Mouse (Mus musculus): ENCODE data around the gene Efs.

Gene Efs

DNA sequence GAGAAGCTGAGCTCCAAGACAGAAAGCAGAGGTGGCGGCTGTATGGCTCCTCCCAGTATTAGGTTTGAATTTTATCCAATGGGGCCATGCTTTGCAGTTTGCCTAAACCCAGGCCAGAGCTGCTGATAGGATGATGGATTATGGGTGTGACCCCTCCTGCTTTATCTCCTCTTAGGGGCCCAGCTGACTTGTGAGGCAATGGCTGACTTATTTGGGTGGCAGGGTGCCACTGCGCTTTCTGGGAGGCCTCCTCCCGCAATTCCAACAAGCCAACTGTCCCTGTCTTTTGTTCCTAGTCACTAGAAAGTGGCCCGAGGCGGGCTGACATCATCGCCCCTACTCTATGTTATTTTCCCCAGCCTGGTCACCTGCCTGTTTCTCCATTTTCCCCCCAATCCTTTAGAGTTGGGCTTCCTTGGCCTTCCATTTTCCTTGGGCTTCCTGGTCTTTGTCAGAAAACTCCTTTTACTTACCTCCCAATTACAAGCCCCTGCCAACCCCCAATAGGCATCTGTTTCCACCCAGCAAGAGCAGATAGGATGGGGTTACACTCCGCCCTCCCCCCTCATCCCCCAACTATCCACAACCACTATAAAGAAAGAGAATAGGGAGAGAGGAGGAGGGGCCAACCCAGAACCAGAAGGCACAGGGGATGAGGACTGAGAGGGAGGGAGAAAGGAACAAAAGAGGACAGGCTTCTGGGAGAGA is 1.1 kb downstream of the Efs start:
- DNase-seq (ENCODE audit: low spot score), result peak; percentile 47

- DNase-seq (ENCODE audit: low spot score), result no peak
Observed at GRCm38 (mm10) chr14:54920076-54920685, 5.7 kb downstream of the Efs start.

- DNase-seq (ENCODE audit: low spot score), result no peak
Observed at GRCm38 (mm10) chr14:54913343-54913742, 12.6 kb downstream of the Efs start.

DNA sequence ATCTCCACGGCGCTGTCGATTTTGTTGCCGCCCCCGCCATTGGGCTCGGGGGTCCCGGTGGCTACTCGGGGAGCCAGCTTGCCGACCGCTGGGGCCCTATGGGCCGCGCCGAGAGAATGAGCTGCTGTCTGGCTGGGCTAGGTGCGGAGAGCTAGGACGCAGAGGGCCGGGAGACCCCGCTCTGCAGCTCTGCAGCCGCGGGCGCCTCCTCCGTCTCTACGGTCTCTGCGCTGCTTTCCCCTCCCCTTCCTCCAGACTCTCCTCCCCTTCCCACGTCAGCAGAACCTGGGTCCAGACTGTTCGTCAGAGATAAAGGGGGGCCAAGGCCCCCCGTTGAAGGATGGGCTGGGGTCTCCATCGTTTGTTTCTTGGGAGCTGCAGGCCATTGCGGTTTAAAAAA is 13.0 kb downstream of the Efs start, which contains the start of gene Slc22a17:
Gene Slc22a17 (minus strand): TSS at position 247 of the 400 bp plus-strand sequence.
- peak; percentile 72 for DNase-seq (ENCODE audit: low spot score)

DNA sequence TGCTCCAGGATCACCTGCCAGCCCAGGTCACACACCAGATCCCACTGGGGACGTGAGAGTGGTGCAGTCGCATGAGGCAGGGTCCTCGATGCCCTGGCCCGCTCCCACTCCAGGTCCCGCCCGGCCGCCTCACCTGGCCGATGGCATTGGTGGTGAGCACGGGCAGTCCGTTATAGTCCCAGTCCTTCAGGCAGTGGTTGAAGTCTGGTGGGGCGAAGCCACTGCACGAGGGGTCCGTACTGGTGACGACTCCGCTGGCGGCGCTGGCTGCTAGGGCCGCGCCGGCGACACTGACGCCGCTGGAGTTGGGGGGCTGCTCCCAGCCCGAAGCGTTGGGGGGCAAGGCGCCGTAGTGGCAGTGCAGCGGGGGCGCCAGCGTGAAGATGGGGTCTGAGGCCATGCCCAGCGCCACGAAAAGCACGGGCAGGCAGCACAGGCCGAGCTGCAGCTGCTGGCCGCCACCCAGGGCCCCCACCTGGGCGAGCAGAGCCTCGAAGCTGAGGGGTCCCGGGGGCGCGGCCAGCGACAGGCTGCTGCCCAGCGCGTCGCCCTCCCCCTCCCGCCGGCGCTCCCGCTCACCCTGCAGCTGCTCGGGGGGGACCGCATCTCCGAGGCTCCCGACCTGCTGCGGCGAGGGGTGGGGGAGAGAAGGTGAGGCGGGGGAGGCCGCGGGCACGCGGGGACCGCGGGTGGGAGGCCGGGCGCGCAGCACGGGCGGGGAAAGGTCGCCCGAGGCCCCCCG is 13.6 kb downstream of the Efs start:
- DNase-seq (ENCODE audit: low spot score), result peak; percentile 41

GRCm38 (mm10) chr14:54908682-54909081 is 17.2 kb downstream of the Efs start:
- no peak for DNase-seq (ENCODE audit: low spot score)

DNA sequence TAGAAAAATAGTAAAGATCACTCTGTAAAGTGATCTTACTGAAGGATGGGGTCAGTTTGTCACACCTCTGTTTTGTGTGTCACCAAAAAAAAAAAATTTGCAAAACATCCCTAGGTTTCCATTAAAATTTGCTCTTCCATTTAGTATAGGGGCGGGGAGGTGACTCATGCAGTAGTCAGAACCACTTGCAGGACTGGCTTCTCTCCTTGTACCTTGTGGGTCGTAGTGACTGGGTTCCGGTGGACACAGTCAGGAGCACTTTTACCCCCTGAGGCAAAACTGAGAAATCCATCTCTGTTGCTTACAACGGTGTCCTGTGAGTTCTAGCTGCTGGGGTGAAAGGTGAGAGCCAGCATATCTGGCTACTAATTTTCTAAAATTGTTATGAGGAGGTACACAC is 22.3 kb downstream of the Efs start:
- DNase-seq (ENCODE audit: low spot score), result no peak

DNA sequence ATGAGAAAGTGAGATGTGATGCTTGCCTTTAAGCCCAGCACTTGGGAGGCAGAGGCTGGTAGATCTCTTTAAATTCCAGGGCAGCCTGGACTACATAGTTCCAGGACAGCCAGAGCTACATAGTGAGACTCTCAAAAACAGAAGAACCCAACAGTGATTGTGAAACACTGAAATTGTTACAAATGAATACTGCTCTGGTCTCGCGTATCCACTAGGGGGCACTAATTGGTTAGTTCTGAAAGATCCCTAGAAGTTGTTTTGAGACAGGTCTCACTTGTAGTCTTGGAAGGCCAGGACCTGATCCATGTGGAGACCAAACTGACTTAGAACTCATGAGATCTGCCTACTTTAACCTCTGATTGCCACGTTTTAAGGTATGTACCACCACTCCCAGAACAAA is 25.5 kb downstream of the Efs start:
- DNase-seq (ENCODE audit: low spot score), result peak; percentile 67

DNA sequence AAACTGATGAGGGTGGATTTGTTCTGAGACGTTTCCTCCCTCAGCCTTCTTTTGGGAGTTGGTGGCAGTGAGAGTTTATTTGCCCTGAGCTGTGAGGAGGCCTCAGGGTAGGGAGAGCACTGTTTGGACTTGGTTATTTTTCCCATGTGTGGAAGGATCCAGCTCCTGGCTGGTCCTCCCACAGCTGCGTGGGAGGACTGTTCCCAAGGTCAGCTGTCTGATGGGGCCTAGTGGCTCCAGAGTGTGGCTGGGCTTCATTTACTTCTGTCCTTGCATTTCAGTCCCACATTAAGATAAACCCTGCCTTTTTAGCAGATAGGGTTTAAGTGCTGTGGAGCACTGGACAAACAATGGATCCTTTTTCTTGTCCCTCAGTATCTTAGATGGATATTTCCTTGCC is 28.5 kb downstream of the Efs start:
- DNase-seq (ENCODE audit: low spot score), result peak; percentile 82

- peak; percentile 83 for DNase-seq (ENCODE audit: low spot score)
Observed at GRCm38 (mm10) chr14:54894296-54895151, 31.4 kb downstream of the Efs start.

DNA sequence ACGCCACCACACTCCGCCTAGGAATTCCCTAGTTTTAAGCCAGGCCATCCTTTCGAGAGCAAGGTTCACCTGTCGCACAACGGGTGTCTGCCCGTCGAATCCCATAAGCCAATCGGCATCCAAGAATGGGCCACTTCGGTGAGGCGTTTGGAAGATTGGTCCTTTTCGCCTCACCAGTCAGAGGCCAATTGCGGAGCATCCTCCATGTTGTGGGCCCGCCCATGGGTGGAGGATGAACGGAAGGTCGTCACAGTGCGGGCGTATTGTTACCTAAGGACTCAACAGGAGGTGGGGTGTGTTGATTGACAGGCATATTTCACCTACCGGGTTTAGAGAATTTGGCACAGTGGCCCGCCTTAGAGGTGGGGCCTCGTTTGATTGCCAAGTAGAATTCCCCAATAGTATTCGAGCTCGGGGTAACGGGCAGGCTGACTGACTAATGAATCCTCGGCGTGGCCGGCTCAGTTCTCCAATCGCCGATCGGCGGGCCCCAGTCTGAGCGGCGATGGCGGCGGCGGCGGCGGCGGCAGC is 32.2 kb downstream of the Efs start:
- peak; percentile 99 for DNase-seq (ENCODE audit: low spot score)

DNA sequence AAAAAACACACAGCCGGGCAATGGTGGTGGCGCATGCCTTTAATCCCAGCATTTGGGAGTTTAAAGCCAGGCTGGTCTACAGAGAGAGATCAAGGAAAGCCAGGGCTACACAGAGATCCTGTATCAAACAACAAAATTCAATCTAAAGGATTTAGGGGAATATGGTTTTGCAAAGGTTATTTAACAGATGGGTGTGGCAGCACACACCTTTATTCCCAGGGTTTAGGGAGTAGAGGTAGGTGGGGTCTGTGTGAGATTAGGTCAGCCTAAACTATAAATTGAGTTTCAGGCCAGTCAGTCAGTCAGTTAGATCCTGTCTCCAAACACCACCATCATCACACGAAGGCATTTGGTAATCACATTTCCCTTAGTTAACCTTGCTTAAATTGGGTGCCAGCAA is 33.7 kb downstream of the Efs start, which contains the start of gene Pabpn1:
Gene Pabpn1 (plus strand): TSS at position 301 of the 400 bp plus-strand sequence.
- no peak for DNase-seq (ENCODE audit: low spot score)

- DNase-seq (ENCODE audit: low spot score), result peak; percentile 55
Observed at GRCm38 (mm10) chr14:54885309-54885708, 40.6 kb downstream of the Efs start.

DNA sequence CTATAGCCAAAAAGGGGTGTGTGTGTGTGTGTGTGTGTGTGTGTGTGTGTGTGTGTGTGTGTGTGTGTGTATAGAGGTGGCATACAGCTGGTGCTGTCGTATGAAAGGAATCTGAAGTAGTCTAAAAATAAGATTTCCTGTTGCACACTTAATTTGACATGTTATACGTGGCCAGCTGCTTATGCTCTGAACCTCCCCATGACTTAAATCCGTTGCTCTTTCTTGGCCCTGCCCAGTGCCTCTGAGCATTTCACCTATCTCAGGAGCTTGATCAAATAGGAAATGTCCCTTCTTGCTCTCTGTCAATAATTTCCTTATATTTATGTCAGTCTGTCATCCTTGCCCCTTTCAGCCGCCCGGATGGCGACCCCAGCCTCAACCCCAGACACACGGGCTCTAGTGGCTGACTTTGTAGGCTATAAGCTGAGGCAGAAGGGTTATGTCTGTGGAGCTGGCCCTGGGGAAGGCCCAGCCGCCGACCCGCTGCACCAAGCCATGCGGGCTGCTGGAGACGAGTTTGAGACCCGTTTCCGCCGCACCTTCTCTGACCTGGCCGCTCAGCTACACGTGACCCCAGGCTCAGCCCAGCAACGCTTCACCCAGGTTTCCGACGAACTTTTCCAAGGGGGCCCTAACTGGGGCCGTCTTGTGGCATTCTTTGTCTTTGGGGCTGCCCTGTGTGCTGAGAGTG is 41.8 kb downstream of the Efs start:
- no peak for DNase-seq (ENCODE audit: low spot score)

DNA sequence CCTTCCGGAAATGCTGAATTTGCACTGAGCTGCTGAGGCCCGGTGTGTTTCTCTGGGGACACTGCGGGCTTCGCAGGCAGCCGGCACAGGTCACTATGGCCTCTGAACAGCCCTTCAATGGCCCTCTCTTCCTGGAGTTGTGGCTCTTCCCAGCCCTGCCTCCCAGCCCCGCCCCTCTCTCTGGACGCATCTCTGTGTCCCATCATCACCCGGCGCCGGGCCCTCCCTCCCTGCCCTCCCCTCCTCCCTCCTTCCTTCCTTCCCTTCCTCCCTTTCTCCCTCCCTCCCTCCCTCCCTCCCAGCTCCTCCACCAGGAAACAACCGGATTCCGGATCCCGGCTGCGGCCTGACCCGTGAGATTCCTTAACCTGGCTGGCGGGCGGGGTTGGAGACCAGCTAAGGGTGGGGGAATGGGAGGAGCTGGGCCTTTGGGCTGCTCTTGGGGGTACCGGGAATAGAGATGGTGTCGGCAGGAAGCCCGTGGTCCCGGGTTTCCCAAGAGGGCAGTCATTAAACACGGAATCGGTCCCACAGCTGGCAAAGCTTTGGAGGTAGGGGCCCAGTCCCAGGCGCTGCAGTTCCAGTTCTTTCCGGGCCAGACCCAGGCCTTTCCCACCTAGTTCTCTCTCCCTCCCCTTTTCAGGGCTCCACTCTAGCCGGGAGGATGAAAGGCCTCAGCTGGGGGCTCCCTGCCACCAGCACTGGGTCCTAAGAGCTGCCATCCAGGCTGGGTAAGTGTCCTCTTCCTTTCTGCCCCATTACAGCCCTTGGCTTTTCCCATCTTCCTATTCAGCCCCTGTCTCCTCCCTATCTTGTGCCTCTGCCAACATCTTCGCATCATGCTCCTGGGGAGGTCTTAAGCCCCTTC is 42.5 kb downstream of the Efs start, which contains the start of the genes Bcl2l2 and Gm20521:
Gene Bcl2l2 (plus strand): TSS at position 224 of the 868 bp plus-strand sequence.
Gene Gm20521 (plus strand): TSS at position 288 of the 868 bp plus-strand sequence.
- peak; percentile 83 for DNase-seq (ENCODE audit: low spot score)

DNA sequence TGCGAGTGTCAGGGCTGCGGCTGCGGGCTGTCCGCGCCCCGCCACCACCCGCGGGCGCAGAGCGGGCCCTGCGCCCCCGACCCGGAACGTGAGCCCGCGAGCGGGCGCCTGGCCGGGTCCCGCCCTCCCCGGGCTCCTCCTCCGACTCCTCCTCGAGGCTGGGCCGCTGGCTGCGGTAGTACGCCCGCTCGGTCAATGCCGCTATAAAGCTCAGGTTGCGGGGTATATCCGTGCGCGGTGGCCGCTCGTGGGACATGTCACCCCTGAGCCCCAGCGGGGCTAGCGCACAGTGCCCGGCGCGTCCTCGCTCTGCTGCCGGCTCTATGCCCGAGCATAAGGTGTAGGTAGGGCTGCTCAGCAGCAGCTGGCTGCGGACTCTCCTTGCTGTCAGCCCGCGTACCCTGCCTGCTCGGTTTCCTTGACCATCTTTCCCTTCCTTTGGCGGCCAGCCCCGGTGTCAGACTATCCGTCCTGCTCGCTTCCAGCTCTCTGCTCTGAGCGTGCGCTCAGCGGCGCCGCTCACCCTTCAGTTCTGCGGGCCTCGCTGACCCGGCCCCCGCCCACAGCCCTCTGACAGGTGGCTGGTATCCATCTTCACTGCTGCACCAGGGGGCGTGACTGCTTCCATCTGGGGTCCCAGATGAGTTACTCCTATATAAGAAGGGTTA is 48.7 kb downstream of the Efs start, which contains the start of gene Ppp1r3e:
Gene Ppp1r3e (minus strand): TSS at position 503 of the 668 bp plus-strand sequence.
- DNase-seq (ENCODE audit: low spot score), result peak; percentile 79

DNA sequence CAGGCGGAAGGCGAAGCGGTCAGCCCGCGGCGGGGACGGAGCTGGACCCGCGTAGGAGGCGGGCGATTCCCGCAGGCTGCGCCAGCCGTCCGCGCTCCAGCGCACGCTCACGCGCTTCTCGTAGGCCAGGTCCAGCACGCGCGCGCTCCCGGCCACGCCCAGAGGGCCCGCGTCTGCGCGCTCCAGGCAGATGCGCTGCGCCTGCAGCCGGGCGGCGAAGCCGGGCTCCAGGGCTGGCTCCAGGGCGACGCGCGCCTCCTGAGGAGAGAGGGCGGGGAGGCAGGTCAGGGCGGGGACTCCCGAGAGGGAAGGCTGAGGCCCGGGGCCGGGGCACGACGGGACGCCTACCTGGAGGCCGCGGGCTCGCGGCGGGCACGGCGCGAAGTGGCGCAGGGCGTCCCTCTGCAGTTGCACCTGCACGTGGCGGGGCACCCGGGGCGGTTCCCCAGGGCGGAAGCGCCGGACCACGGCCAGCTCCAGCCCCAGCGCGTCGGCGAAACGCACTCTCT is 49.3 kb downstream of the Efs start:
- peak; percentile 92 for DNase-seq (ENCODE audit: low spot score)

DNA sequence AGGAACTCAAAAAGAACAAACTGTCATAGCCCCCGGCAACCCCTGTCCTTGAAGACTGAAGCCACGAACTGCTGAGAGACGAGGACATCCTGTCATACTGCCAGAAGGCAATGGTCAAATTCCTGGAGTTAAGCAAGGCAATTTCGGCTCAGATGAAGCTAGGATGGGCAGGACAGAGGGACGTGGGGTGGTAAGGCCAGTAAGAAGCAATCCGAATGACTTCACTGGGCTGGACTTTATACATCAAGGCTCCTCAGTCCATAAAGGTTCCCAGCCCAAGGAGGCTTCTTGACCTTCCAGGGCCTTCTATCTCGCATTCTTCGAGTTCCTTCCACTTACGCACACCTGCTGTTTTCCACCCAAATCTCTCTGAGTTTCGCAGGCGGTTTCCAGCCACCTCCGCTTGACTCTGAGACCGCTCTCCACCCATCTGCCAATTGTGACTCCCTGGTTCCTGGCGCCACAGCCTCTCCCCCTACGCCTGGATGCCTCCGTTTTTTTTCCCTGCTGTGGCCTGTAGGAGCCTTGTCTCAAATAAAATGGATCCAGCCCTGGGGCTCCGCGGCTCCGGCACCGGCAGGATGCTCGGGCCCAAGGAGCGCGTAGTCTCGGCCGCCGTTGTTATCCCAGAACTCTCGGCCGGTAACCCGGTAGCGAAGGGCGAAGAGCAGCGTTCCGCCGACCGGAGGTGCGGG is 49.9 kb downstream of the Efs start:
- DNase-seq (ENCODE audit: low spot score), result no peak
